Comparison of ENCODE assay signal across 8 mouse cellular contexts in genomic region chr2:33542696-33543428, GRCm38 (mm10).
DNase-seq lines count a peak whose midpoint lies in the region; ATAC-seq and TF ChIP-seq lines count a peak whose summit lies in the region.

No protein-coding gene starts in this region.

- H3K27ac ChIP-seq in forebrain, embryonic 15.5 days (replicated peaks) = peak overlapping the region; percentile 89
- no peak overlapping the region for H3K27ac ChIP-seq in kidney, adult 2 months (ENCODE audit: insufficient read depth, low read depth, low read length)

- ATAC-seq in forebrain, embryonic 15.5 days (replicated peaks) = peak; percentile 3; the same call in 1 of the 2 replicates
- no peak for ATAC-seq in erythroid progenitor cell, adult 5-6 weeks (replicated peaks; ENCODE audit: low FRiP score, poor library complexity, severe bottlenecking)

- WGBS in forebrain, embryonic 15.5 days = 2% methylated on average over 11 of the region's 11 CpGs
- 4% methylated on average over 11 of the region's 11 CpGs for WGBS in kidney, adult 2 months

- no peaks in the 10 kb centered on the region for H3K36me3 ChIP-seq in E14TG2a.4 (ENCODE audit: insufficient read depth, low read length)
- H3K36me3 ChIP-seq in forebrain, embryonic 15.5 days = no peaks in the 10 kb centered on the region
- H3K36me3 ChIP-seq in kidney, adult 2 months (ENCODE audit: control insufficient read depth, insufficient read depth, low read length) = no peaks in the 10 kb centered on the region

- H3K4me2 ChIP-seq in forebrain, embryonic 15.5 days (replicated peaks) = peak overlapping the region; percentile 93

- peak; percentile 96 for TF ChIP-seq CTCF in E14TG2a.4 (conservative IDR thresholded peaks at IDR 0.05; ENCODE audit: low read length)
- TF ChIP-seq CTCF in kidney, adult 2 months (conservative IDR thresholded peaks at IDR 0.05; ENCODE audit: insufficient read depth, insufficient read length, low read depth, low read length) = peak; percentile 69

- intact Hi-C loops in left cerebral cortex, postnatal 36 days (cut with DNase I) = loop anchor here (5.0 kb wide), 1 partner anchor 56 kb away; no protein-coding TSS in a partner anchor

- H3K9ac ChIP-seq in forebrain, embryonic 15.5 days (replicated peaks) = no peak overlapping the region

- DNase-seq in 3T3-L1 (ENCODE audit: low read depth, low spot score) = peak; percentile 74
- peak; percentile 67 for DNase-seq in cerebellum, adult 11-12 months
- DNase-seq in kidney, adult 2 months = peak; percentile 69
- DNase-seq in left cerebral cortex, postnatal 36 days (ENCODE audit: low spot score in 2 of 2) = peak; percentile 71 to 77
- DNase-seq in neural tube, embryonic 10.5 days (ENCODE audit: extremely low spot score, low spot score) = peak; percentile 67

- peaks cover 16% of the 10 kb centered on the region for H3K4me1 ChIP-seq in E14TG2a.4 (replicated peaks; ENCODE audit: low read depth, low read length)
- peaks cover 43% of the 10 kb centered on the region for H3K4me1 ChIP-seq in forebrain, embryonic 15.5 days
- 0 out of 2 replicates have a peak, but pooled peaks cover 3% of the 10 kb centered on the region for H3K4me1 ChIP-seq in kidney, adult 2 months (ENCODE audit: control insufficient read depth, insufficient read depth, low read length)

- no peak for TF ChIP-seq POLR2A in kidney, adult 2 months (IDR thresholded peaks at IDR 0.05; ENCODE audit: low read depth, low read length)

- H3K27me3 ChIP-seq in E14TG2a.4 (ENCODE audit: insufficient read depth, low read length) = peaks cover 65% of the 10 kb centered on the region
- peaks cover 28% of the 10 kb centered on the region; the same call in 1 of the 2 replicates for H3K27me3 ChIP-seq in forebrain, embryonic 15.5 days
- peaks cover 4% of the 10 kb centered on the region for H3K27me3 ChIP-seq in kidney, adult 2 months (replicated peaks; ENCODE audit: control insufficient read depth, insufficient read depth, low read length)

- no peak overlapping the region for H3K4me3 ChIP-seq in E14TG2a.4 (replicated peaks; ENCODE audit: low read length)
- peak overlapping the region; percentile 50 for H3K4me3 ChIP-seq in forebrain, embryonic 15.5 days
- no peak overlapping the region for H3K4me3 ChIP-seq in kidney, adult 2 months (ENCODE audit: insufficient read depth, low read depth, low read length)

- H3K9me3 ChIP-seq in E14TG2a.4 (ENCODE audit: low read length) = peaks cover 7% of the 10 kb centered on the region
- H3K9me3 ChIP-seq in forebrain, embryonic 15.5 days = no peaks in the 10 kb centered on the region
